Mouse (Mus musculus) MEL-GATA-1-ER (cell line): ENCODE measurements around the gene Lrrc4c.
A peak's percentile ranks its signal among the peaks of the same experiment; 100 is the strongest.

Source experiments
- DNase-seq: peaks from one replicate; pipeline ENCODE4 v3.0.0-alpha.2; 2012; ENCODE audit warnings: low read depth; ENCODE audit errors: extremely low read depth

Gene Lrrc4c

DNA sequence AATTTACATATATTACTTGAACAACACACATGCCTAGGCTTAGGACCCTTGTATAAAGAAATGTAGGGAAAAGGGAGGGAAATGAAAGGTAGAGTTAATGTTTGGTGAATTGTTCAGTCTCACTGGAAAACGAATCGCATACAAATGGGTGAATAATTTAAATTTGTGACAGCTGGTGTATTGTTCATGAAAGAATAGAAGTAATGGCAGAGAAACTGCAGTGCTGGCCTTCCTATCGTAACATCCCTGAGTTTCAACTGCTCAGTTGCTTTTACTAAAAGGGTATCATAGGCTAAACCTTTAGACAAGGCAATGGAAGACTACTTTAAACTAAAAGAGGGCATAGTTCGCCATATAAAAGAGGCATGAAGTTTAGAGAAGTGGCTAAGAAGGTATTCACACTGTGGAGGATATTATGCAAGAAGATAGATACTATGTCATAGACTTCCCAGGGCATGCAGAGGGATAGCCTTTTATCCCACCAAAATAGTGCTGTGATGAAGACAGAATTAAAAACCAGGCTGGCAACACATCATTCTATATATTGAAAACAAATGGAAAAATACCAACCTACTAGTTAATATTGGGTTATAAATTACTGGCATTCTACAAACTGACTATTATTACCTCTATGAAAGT is 879.1 kb downstream of the Lrrc4c start:
- no peak for DNase-seq

DNA sequence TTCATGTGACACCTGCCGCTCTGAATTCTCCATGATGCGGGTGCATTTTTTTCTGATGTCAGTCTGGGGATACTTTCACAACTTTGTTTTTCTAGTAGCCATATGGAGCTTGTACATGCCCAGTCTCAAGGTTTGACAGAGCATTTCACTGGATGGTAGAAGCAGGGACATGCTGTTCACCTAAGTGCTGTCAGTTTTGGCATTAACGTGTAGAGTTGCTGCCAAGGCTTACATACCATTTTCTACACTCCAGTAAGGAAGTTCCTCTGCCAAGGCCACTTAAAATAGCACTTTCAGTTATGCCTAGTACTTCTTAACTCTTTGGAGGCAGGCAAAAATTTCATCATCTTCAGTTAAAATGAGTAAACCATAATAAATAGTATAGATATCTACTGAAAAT is 915.0 kb downstream of the Lrrc4c start:
- DNase-seq, result no peak

DNA sequence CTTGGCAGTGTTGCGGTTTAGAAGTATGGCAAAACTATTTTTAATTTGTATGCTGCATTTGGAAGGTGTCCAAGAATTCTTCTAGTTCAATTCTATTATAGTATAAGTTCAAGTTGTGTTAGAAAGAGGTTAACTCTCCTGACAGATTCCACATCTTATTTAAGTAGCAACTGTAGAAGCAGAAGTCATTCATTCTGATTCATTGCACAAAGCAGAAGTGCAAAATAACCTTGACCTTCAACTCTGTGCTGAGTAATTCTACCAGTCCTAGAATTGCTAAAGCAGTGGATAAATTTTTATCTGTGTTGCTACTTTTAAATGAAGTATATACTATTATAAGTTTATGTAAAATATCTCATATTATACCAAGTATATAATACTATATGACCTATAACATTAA is 916.1 kb downstream of the Lrrc4c start:
- no peak for DNase-seq

DNA sequence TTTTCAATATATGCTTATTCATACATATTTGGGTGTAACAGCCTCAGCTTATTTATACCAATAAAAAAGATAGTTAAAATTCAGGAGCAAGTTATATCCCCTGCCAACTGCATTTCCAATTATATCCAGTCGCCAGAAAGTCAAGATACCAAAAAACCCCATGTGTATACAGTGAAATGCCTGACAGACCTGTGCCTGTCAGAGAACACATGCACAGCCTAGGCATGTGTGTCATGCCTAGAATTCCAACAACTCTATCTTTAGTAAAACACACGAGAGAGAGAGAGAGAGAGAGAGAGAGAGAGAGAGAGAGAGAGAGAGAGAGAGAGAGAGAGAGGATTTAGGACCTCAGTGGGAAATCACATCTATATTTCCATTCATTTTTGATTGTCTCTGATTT is 956.7 kb downstream of the Lrrc4c start:
- DNase-seq, result no peak

DNA sequence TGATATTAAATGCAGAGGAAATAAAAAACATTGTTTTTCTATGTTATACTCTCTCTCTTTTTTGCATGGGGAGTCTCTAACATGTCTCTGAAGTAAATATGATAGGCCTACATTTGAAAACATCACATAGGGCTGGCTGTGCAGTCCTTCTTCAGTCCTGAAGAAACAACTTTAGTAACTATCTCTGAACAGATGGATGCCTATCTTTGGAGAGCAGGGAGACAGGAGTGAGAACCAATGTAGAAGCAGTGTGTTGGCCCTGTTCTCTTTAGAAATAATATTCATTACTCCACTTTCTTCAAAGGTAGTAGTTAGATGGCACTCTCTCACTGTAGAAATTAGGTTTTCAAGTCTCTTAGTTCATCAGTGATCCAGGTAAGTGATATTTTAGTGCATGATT is 967.0 kb downstream of the Lrrc4c start:
- DNase-seq, result no peak

DNA sequence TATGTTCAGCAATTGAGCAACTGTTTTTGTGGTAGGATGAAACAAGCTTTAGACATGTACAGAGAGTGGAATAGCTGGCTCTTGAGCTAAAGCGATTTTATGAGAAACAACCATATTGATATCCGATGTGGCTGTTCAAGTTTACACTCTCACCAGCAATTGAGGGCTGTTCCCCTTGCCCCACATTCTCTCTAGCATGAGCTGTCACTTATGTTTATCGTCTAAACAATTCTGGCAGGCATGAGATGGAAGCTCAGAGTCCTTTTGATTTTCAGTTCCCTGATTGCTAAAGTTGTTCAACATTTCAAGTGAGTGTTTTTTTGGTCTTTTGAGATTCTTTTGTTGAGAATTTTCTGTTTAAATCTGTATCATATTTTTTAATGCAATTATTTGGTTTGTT is 976.2 kb downstream of the Lrrc4c start:
- no peak for DNase-seq

DNA sequence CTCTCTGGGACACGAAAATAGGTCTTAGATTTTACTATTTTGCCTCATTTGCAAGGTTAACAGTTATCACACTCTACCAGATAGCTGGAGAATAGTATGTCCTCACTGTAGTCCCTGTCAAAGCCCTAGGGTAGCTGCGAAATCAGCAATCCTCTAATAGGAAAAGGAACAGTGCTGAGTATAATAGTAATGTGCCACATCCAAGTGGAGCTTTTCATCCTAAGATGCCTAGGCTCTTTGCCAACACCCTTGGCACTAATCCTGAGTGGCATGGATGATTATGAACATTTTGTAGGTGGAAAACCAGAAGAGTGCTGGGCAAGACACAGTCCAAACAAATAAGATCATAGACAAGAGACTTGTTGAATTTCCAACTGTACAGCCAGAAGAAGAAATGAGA is 981.7 kb downstream of the Lrrc4c start:
- DNase-seq, result no peak

DNA sequence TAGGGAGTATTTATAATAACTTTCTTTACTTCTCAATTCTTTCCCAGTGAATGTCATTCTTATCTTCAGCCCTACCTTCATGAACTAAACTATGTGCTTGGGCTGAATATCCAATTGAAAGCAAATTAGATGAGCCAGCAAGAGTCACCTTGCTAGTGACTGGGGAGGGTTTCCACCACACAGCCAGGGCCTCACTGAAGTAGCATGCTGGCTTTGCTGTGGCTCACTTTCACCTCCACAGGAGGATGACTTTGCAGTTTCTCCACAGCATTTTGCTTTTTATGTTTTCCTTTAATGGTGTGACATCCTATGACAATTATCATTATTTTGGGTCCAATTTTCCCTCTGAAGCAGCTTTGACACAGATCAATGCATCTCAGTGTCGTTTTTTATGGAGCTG is 1000.0 kb downstream of the Lrrc4c start:
- no peak for DNase-seq

DNA sequence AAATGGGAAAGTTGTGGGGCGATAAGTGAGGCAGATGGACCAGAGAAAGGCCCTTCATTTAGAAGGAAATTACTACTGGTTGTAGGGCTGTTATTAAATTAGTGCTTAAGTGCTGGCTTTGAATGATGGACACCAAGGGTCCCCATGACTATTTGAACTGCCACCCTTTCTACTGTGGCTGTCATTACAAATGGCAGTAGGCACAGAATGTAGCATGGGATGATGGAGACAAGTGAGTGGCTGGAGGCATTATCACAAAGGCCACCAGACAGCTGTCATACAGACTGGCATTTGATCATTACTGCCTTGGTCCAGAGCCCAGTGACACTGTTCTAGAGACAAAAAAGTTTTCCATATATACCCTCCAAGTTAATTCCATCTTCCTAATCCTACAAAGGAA is 1000.6 kb downstream of the Lrrc4c start:
- no peak for DNase-seq

DNA sequence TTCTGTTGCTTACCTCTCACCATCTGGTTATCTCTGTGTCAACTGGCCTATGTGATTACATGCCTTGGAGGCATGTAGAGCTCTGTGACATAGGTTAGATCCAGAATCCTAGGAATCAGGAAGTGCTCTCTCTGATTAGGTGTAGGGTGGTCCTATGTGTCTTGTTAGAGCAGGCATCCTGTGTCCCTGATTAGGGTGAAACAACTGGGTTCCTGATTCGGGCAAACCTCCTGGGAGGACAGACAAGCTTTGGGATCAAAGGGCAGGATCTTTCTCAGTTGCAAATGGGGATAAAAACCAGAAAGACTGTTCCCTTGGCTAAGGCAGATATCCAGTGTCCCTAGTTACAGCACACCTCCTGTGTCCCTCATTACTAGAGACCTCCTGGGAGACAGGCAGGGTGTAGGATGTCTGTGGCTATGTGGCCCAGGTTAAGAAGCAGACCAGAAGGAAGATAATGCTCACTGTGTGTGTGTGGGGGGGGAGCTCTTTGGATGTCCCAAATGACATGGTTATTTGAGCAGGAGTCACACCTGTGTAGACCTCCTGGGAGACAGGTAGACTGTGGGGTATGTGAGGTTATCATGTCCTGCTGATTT is 1014.2 kb downstream of the Lrrc4c start:
- no peak for DNase-seq

DNA sequence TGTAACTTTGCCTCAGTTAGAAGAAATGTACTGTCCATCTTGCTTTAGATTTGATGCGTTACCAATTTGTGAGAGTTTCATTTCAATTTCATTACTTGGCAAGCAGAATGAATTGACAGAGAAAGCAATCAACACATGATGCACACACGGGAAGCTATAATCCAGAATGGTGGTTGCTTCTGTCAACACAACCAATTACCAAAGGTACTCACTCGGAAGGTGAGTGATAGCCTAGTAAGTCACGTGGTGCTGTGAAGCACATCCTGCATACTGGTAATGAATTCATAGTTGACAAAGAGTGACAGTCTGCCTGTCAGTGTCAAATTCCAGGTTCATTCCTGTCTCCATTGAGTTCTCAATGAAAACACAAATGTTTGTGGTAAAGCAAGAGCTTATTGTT is 1021.7 kb downstream of the Lrrc4c start:
- no peak for DNase-seq

DNA sequence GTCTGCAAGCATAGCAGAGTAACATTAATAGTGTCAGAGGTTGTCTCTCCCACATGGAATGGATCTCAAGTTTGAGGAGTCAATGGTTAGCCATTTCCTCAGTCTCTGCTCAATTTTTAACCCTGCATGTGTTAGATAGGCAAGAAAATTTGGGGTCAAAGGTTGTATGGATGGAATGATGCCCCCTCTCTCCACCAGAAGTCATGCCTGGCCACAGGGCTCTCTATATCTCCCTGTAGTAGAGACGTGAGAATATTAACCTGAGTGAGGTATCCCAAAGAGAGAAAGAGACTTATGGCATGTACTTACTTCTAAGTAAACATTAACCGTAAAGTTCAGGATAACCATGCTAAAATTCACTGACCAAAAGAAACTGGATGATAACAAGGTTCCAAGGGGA is 1043.3 kb downstream of the Lrrc4c start:
- DNase-seq, result no peak

DNA sequence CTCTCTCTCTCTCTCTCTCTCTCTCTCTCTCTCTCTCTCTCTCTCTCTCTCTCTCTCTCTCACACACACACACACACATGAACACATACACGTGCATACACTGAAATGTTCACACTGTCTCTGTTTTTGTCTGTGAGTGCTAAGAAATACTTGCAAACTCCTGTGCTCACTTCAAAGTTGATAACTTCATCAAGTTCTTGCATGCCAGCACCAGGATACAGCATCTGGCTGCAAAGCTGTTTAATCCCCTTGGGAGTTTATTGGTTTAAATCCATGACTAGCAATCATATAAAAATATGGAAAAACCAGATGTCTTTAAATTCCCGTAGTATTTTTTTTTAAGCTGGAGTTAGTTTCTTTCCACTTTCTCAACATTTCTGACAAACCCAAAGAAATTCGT is 1052.0 kb downstream of the Lrrc4c start:
- DNase-seq, result no peak

DNA sequence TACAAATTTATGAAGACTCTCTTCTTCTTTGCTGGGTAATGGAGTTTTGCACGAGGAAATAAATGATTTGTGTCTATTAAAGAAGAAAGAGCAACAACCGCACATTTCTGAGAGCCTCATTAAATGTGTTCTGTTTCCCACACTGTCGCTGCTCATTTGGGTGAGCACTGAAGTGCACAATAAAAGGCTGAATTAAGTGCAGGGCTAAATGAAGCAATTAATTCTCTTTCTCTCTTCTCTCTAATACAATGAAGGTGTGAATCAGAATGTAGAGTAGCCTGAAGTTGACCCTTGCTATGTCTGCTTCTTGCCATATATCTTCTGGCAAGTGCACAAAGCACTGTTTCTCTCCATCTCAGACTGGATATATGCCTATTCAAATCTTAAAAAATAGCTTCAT is 1073.5 kb downstream of the Lrrc4c start:
- DNase-seq, result no peak

DNA sequence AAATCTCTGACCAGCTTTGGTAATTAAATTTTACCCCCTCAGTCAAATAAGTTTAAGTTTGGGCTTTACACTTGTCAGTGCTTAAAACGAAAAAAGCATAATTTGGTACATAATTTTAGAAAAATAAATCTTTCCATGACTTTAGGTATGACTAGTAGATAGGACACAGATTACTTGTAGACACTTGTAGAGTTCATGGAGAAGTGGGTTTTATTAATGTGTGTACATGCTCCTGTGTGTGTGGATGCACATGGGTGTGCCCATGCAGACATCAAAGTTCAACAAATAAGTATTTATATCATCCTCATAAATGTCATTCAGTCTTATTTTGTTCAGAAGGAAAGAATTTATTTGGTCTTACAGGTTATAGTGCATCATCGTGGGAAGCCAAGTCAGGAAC is 1073.9 kb downstream of the Lrrc4c start:
- DNase-seq, result no peak

DNA sequence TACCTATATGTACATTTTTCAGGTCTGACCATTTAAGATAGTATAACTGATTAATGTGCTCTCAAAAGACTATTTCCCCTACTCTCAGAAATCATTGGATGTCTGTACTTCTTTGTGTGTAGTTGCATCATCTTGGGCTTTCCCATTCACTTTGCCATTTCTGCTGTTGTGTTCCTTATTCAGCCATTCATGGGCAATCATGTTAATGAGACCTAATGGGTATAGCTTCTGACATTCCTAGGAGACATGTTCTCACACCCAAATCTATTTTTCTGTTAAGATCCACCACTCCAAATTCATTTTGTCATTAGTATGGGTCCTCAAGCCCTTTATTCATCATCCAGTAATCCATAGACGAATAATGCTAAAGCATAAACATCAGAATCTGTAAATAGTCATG is 1095.1 kb downstream of the Lrrc4c start:
- DNase-seq, result no peak

DNA sequence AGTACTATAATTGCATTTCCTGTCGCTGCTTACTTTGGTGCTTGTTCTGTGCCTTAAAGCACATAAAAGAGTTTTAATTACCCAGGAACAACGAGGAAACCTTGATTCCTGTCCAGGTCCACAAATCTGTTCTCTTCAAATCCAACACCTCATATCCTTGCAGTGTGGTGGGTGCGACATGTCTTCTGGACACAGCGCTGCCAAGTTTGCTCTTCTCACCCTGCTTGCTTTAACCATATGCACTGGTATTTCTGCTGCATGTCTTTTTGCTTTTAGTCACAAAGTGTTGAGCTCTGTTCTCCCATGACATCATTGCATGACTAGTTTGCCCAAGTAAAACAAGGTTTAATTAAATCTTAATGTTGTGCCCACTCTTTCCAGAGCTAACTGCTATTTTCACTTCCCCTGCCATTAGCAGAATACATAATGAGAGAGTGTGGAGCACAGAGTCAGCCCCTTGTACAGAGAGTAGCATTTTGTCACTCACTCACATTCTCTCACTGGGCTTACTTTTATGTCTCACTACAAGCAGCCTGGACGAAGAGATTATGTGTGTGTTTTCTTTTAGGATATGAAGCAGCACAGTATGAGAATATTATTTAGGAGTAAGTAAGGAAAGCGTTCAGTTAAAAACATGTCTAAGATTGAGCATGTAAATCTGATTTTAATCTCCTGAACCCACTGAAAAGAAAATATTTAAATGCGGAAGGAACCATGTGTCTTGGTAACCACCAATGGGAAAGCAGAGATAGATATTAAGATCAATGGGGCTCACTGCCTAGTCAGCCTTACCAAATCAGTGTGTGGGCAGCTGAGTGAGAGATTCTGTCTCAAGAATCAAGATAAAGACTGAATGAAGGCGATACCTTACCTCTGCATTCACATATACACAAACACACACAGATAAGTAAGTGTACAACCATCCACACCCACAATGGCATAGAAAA is 1096.7 kb downstream of the Lrrc4c start:
- DNase-seq, result no peak

DNA sequence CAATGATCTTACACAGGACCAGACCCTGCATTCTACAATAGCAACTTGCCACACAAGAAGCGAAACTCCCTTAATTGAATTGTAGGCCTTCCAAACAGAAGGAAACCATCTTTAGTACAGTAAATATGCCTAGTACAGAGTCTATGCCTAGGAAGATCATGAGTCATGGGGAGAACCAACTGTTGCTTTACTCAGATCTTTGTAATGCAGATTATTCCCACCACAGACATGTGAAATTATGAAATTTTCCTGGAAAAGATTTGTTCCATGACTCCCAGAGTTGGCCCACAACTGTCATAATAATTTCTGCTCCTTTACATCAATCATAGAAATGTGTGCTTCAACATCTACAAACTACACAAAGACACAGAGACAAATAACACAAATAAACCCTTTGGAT is 1116.2 kb downstream of the Lrrc4c start:
- no peak for DNase-seq

DNA sequence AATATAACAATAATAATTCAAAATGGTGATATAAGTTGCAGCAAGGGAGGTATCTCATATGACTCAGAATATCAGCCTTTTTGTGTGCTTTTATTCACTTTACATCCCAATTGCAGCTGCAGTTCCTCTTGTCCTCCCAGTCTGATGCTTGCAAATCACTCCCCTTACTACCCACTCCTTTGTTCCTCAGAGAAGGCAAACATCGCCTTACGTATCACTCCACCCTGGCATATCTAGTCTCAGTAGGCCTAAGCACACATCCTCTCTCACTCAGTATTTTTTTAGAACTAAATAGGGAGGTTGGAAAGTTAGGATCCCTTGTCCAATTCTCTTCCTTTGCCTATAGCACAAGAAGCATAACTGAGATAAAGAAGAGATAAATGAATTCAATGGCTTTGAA is 1117.6 kb downstream of the Lrrc4c start:
- no peak for DNase-seq

DNA sequence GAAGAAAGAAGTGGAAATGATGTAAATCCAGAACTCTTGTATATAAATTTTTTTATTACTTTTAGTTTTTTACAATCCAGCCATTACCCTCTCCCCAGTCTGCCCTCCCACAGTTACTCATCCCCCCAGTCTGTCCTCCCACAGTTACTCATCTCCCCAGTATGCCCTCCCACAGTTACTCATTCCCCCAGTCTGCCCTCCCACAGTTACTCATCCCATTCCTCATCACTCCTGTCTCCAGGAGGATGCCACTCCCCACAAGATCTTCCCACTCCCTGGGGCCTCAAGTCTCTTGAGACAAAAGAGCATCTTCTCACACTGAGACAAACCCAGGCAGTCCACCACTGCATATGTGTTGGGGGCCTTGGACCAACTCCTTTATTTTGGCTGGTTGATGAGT is 1119.8 kb downstream of the Lrrc4c start:
- no peak for DNase-seq

DNA sequence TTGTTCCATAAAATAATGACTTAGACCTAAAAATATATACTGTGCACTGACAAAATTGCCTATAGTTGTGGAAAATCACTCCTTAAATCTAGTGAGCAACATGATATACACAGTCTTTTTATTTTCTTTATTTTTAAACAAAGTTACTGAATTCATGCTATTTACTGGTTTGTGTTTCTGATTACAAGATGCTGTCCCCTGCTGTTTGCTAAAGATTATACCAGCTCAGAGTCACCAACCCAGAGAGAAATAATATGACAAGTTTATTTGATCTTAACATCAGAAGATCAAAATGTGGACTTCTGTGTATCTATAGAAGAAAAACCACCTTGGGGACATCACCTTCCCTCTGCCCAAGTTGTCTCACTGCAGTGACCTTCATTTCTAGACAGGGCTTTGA is 1145.6 kb downstream of the Lrrc4c start:
- no peak for DNase-seq

DNA sequence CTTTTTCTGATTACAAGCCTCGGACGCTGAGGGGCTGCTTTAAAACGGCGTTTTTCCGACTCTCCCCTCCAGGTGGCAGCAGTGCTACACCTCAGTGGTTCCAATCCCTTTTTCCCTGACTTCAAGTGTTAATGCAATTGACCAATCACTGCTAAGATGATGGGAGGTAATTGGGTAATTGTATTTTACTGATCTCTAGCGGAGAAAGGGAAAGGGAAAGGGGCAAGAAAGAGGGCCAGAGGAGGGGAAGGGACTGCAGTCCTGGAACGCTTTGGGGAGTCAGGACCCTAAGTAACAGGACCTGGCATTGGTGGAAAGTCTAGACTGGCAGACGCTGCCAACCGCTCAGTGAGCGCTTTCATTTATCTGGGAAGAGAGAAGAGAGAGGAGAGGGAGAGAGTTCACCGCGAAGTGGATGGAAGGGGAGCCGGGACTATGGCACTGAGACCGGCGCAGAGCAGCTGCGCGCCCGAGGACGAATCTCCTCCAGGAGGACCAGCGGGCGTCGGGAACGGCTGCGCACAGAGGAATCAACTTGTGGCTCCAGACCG is 1148.3 kb downstream of the Lrrc4c start:
- peak; percentile 45 for DNase-seq
